Mouse (Mus musculus) bone marrow macrophage, adult 2 months (primary cell): ENCODE results near the gene Eps8.

Experiments used
- CTCF ChIP-seq: IDR thresholded peaks from 2 replicates; pipeline ENCODE4 v1.5.1; 2012; ENCODE audit warnings: low read depth, mild to moderate bottlenecking, low read length, moderate library complexity
- POLR2A ChIP-seq: IDR thresholded peaks from 2 replicates; pipeline ENCODE4 v1.6.1; 2012; ENCODE audit warnings: mild to moderate bottlenecking, low read depth, low read length, borderline replicate concordance

- no peak for TF ChIP-seq CTCF
- TF ChIP-seq POLR2A: no peak
Observed at GRCm38 (mm10) chr6:137514872-137515271, 139.8 kb downstream of the Eps8 start.
